Mouse (Mus musculus) mature B cell (primary cell): Measurements from ENCODE around the gene Camk2d.

Experiments used
- in situ Hi-C: fragments of 300-500 bp; cut with MboI; formaldehyde crosslinking; loops from 2 replicates; pipeline ENCODE4 v1.14.3; 2019

The Camk2d gene

DNA sequence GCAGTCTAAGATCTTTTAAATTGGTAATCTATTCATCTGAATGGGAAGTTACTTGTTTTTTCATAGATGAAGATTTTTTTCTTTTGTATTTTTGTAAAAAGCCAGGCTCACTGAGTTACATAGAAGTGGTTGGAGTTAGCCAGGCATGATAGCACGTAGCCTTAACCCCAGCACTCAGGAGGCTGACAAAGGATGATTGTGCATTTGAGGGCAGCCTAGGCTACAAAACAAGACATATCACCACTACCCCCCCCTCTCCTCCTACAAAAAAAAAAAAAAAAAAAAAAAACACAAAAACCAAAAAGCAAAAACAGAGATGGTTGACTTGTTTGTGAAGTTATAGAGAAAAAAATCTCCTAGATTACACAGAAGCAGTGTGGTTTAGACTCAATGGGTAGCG is 92.4 kb downstream of the Camk2d start:
- in situ Hi-C loops = no loop called here

DNA sequence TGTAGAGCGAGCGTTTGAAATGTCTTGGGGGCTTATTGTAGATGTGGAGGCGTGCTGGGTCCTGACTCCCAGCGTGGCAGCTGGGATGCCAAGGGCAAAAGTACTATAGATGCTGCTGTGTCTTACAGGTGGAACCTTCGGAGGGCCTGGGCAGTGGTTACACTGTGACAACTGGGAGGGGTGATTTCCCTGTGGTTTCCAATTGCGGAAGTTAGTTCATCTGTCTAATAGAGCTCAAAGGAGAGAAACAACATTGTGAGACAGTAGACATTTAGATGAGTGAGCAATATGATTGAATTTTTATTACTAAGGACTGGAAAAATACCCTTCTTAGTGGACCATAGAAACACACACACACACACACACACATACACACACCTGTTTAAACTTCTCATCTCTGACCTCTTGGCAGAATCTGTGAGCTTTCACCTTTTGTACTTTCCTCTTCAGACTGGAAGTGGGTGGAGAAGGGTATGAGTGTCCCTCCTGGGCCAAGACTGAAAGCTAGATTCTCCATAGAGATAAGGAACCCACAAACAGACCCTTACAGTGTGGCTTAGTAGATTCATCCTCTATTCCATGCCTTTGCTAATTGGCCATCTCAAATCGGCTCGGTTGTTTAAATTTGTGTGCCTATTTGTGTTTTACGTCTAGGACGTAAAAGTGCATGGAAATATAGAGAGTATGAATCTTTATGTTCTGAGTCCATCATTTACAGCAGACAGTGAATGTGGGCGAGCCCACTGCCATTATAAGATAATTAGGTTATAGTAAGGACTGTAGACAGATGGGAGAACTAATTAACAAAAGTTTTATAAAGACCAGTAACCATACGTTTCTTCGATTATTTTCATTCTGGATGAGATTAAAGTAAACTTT is 94.8 kb downstream of the Camk2d start:
- in situ Hi-C loops = no loop called here

DNA sequence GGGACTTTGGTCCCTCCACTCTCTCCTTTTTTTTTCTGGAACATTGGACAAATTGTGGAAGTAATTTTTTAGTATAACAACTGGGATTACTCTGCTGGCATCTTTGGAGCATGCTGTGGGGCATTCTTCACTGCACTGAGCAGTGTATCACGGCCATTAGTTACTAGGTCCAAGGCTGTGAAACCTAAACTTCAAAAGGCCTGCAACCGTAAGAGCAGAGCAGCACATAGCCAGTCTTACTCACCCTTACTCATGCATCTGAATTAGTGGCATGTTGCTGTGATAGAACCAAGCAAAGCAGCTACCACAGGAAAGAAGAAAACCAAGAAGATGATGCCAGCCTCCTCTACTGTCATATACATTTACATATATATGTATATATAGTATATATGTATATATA is 95.5 kb downstream of the Camk2d start:
- in situ Hi-C loops = no loop called here

DNA sequence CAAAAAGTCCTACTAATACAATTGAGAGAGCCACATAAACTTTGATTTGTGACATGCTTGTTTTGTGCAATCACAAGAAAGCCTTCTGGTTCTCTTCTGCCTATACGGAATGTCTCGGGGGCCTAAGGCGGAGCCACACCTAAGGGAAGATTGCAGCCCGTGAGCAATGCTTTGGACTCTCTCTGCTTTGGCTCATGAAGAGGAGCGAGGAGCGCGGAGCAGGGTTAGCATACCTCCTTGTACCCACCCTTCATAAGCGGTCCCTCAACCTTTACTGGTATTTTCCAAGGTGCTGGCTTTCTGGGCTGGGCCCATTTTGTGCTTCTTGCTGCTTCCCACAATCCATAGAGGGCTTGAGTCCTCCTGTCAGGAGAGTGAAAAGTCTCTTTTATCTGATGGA is 96.7 kb downstream of the Camk2d start:
- in situ Hi-C loops = no loop called here

DNA sequence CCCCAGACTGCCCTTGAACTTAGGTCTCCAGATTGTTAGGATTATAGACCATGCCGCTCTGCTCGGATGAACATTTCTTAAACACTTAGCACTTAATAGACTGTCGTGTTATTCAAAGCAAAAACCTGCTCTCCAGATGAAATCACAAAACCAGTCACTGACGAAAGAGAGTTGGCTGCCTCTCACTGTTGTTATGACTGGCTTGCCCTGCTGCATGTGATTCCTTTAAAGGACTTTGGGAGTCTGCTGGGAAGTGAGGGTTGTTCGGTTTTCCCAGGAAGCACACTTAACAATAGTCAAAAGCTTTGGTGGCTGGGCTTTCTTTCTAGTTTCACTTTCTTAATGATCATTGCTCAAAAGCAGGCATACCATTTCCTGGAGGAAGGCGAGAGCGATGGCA is 97.2 kb downstream of the Camk2d start:
- in situ Hi-C loops = no loop called here

DNA sequence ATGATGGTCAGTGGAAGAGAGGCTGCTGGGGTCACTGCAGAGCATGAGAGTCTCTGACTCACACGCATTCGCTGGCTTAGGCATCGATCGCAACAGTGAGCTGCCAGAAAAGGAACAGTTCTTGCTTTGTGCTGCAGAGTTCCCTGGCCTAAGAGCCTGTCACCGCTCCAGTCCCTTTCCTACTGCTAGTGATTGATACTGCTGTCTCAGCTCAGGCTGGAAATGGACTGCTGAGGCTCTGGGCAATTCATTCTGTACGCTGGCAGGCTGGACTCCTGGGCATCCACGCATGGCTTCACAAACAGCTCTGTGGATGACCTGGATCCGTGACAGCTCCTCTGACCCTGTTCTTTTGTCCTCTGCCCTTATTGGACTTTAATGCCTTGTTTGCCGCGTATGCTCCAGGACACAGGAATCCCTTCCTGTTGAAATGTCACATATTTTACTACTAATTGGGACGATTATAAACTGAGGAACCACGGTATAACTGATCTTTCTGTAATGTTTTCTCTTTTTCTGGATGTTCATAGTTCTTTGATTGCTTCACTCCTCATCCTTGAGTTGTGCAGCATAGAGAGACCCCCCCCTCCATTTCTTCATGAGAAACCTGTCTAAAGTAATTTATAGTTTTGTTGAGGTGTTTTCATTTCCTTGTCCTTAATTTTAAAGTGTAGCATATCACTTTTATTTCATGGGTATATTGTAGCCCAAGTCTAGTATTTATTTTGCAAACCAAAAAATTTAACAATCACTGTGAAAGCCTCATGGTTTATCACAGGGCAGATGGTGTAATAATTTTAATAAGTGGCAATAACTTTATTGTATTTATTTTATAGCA is 99.6 kb downstream of the Camk2d start:
- in situ Hi-C loops = loop anchor here (5.0 kb wide), 1 partner anchor 98 kb away; the partner anchor contains the start of gene Camk2d

DNA sequence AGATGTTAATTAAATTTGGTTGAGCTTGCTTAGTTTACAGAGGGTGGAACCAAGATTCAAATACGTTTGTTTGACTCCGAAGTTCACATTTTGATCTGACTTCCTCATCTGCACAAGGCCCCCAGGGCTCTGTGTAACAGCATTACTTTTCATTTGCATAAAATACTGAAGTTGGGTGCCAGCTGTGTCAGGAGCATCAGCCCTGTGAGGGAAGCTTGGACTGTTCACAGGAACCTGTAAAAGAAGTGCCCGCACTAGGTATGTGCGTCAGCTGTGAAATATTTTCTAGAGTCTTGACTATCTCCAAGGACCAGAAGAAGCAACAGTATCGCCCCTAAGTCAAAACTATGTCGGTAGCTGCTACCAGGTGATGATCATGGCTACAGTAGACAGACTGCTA is 100.5 kb downstream of the Camk2d start:
- in situ Hi-C loops = loop anchor here (5.0 kb wide), 1 partner anchor 99 kb away; the partner anchor contains the start of gene Camk2d

DNA sequence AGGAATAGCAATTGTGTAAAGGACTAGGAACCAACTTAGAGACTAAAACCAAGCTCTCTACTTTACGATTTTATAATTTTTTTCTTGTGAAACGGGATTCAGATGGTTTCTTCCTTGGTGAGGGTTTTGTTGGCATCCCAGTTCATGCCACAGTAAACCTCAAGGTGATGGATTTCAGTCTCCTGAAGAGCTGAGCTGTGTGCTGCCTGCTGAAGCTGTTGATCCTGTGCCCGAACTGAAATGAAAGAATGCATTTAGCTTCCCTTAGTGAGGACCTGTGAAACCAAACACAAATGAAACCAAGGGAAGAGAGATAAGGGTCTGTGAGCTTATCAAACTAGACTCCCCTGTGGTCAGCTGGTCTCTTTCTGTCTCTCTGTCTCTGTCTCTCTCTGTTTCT is 103.6 kb downstream of the Camk2d start:
- in situ Hi-C loops = loop anchor here (5.0 kb wide), 1 partner anchor 102 kb away; the partner anchor contains the start of gene Camk2d

DNA sequence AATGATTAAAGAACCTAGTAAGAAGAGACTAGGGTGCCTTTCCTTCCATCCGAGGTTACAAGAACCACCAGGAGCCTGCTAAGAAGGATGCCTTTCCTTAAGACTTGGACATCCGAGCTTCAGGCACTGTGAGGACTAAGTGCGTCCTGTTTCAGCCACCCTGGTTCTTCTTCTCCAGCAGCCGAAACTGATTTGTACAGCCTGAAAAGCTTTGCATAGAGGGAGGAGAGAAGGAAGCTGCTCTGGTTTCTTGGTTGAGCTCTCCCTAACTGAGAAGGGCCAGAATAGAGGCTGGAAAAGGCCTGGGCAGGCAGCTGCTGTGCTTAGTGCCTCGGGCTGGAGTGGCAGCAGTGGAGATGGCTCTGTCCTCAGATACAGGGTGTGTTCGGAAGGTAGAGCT is 105.0 kb downstream of the Camk2d start:
- in situ Hi-C loops = no loop called here

DNA sequence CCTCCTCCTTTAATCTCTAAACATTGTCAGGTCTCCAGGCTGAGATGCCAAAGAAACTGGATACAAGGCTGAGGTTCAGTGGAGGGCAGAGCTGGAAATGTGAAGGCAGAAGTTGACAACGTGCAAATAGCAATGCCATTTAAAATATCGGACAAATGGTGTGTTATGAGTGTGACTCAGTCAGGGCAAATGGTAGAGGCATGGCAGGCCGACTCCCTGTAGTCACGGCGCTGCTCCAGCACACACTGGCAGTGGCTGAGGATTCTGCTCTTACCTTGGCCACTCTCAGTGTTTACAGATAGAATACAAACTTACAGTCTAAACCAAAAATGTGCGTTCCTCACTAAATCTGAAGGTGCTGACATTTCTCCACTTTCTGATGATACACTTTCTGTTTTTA is 105.5 kb downstream of the Camk2d start:
- in situ Hi-C loops = no loop called here

DNA sequence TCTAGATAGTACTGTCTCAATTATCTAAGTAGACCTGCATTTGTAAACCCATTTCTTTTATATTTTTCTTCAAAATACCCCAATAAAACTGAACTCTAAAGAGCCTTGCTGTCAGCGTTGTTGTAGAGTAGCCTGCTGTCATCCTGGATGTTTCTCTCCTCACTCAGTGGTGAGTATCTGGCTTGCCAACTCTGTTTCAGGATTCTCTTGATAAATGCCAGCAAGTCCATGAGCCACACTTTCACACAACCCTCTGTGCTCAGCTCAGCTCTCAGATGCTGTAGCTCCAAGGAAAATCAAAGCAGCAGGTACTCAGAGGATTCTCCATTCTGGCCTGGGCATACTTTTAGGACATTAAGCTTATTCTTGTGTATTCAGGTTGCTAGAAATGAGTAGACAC is 109.4 kb downstream of the Camk2d start:
- in situ Hi-C loops = no loop called here

DNA sequence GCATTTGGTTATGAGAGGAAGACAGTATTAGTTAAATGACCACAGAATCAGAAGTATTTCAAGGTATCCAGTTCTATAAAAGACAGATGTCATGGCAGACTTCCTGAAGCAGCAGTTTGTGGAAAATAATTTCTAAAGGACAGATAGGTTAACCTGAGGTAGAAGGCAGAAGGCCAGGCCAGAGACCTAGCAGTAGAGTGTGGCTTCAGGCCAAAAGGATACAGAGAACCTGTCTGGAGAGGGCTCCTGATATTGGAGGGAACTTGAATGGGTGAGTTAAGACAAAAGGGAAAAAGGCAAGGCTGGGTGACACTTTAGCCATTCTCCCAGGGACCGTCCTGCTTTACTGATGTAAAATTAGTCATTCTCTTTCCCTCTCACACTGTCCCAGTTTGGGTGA is 118.2 kb downstream of the Camk2d start:
- in situ Hi-C loops = no loop called here

DNA sequence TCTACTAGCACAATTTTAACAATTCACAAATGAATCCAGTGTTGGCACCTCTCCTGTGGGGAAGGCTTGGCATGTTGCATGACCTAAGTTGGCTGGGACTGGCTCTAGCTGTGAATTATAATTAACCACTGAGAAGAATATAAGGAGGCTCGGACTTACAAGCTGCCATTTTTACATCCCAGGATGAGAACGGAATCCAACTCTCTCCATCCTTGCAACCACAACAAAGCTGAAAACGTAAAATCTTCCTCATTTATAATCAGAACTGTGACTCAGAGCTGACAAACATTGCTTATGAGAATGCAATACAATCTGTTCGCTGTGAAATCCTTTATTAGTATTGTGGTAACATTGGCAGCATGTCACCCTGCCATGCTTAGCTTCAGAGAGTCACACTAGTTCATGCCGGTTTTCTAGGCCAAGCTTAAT is 126.9 kb downstream of the Camk2d start:
- in situ Hi-C loops = no loop called here

DNA sequence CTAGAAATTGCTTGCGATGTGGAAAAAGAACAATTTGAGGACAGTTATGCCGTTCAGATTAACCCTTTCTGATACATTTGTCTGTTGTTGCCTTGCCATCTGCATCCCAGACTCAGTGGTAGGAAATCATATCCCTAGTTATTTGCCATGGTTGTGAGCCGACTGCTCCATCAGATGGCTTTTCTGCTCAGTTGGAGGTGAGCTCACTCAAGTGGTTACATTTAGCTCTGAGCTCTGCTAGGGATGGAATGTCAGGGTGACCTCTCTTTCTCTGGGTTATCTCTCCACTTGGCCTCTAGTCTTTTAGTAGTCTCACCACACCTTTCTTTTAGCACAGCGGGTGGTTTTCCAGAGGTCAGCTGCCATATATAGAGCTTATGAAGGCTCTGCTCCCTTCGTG is 127.4 kb downstream of the Camk2d start:
- in situ Hi-C loops = no loop called here

DNA sequence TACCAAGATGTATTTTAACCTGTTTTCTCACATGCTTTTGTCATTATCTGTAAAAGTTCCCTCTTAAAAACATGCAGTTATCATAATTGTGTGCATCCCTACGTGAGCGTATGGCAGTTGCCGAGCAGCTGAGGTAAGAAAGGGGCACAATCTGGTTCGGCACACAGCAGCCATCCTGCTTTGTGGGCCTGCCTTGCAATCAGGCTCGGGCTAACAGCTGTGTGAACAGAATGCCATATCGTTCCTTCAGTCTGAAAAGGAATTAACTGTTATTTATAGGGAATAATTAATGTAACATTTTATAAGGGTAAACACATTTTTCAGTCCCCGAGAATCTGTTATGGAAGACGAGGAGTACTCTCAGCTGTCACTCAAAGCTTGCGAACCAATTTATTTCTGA is 129.5 kb downstream of the Camk2d start:
- in situ Hi-C loops = no loop called here

DNA sequence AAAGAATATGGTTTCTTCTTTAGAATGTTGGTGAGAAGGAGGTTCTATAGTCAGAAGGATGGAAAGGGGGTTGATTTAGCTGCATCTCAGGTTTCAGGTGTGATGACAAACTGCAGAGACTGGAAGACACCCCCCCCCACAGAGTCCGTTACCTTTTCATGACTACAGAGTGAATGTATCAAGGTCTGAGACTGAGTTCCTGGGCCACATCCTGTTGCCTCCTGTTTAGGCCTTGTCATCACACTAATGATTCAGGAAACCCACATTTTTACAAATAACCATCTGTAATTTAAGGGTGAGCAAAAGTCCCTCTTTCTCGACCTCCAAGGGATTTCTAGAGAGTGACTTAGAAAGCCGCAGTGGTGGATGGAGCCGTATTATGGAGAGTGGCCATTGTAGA is 131.3 kb downstream of the Camk2d start:
- in situ Hi-C loops = no loop called here

DNA sequence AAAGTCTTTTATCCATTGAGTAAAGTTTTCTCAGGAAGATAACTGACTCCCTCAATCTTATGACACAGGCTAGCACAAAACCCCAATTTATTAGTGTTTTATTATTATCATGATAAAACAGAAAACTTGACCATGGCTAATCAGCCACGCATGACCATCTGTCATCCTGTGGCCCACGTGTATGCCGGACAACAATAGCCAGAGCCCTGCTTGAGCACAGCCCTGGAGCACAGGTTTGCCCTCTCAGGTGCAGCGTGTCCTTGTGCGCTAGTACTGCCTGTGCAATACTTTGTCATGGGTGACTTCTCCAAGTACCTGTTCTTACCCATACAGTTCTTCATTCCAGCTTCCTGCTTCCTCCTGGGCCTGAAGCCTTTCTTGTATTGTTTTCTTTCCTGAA is 134.3 kb downstream of the Camk2d start:
- in situ Hi-C loops = no loop called here

DNA sequence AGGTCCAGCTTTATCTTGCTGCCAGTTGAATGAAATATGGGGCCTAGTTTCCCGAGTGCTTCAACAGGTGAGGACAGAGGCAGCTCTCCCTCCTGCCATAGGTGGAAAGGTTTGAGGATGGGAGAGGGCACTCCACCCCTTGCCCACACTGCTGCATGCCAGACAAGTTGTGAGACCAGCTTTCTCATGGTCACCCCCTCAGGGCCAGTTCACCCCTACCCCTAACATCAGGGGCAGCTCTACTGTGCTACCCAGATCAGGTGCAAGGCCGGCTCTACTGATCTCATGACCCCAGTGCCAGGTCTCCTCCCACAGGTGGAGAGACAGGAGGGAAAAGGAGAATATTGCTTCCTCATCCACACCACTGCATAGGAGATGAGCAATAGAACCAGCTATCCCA is 136.2 kb downstream of the Camk2d start:
- in situ Hi-C loops = no loop called here

DNA sequence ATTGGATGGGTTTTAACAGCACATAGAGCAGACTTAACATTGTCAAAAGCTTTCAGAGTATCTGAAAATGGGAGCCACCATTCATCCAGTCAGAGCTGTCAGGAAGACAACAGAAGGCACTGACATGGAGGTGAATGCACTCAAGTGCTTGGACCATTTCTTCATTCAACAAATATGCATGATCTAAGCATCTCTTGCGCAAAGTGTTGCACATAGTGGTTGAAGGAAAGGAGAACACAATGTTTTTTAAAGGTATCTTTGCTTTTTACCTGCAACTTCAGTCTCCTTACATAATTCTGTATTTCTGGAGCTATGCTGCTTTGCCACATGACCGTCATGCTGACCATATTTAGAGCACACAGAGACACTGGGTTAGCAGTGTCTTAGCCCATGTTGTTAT is 138.4 kb downstream of the Camk2d start:
- in situ Hi-C loops = no loop called here

DNA sequence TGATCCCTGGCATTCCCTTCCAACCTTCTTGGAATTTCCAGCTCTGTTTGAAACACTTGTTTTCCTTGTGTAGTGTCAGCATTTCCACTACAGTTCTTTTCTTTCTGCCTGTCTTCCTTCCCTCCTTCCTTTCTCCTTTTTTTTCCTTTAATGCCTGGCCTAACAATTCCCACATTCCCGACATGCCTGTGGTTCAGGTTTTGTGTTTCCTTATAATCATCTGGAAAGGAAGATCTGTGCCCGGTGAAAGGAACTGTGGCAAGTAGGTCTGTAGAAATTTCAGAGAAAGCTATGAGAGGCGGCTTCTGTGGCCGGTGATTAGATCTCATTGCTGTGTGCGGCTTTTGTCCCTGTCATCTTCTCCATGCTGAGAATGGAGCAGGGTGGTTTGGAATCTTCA is 139.1 kb downstream of the Camk2d start:
- in situ Hi-C loops = no loop called here

DNA sequence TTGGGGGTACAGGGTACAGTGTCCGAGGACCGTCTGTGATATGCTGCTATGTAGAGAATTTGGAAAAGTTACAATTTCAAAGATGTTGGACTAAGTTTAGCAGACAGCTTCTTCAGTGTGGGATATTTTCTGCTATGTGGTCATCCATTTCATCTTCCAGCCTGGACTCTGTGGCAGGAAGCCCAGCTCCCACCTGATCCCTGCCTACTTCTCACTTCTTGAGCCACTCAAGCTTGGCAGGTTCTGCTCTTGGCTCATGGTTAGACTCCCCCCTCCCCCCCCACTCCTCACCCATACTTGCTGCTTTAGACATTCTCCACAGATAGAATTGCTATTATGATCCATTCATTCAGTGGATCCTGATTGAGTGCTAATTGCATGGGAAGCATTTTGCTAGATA is 141.0 kb downstream of the Camk2d start:
- in situ Hi-C loops = no loop called here

DNA sequence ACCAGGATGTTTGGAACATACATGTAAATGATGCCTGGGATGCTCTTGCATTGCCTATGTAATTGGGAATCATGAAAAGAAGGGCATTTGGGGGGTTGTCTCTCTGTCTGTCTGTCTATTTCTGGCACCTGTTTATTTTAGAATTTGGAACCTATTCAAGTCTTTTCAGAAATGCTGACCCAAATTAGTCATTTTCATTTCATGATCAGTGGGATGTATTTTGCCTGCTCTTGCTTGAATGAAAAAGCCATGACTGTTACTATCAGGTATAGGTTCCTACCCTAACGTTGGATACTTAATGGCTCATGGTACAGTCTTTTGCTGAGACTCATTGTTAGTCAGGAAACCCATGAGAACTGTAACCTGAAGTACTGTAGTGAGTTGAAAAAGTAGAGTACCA is 144.0 kb downstream of the Camk2d start:
- in situ Hi-C loops = no loop called here
